Mouse (Mus musculus) hindbrain, embryonic 12.5 days (tissue): ENCODE data around the gene Akirin2. TPM values are rescaled to one million over a fixed set of nuclear protein-coding genes. Genes with fewer than 3 reads are reported as not detected.
"Not testable (repeated sequence)": the region's sequence is repeated elsewhere in the genome, so short reads cannot be mapped to it uniquely, and the experiment has no call there.

Experiments used
- ATAC-seq: fragments of 200-750 bp; cut with Nextera tagmentation; 2 replicates; pipeline ENCODE4 v1.8.0; 2017; ENCODE audit warnings: moderate TSS enrichment; ENCODE audit not compliant: low FRiP score
- H3K27ac ChIP-seq: fragments of 300-500 bp; sonication (generic); 2 replicates; pipeline ENCODE4 v1.5.1; 2016; ENCODE audit warnings: mild to moderate bottlenecking
- H3K27me3 ChIP-seq: fragments of 300-500 bp; sonication (generic); 2 replicates; pipeline ENCODE4 v1.6.1; 2016; ENCODE audit warnings: mild to moderate bottlenecking
- H3K36me3 ChIP-seq: fragments of 300-500 bp; sonication (generic); 2 replicates; pipeline ENCODE4 v1.6.1; 2016; ENCODE audit warnings: mild to moderate bottlenecking
- H3K4me1 ChIP-seq: fragments of 300-500 bp; sonication (generic); 2 replicates; pipeline ENCODE4 v1.6.1; 2016
- H3K4me2 ChIP-seq: fragments of 300-500 bp; sonication (generic); replicated peaks from 2 replicates; pipeline ENCODE4 v1.6.1; 2016; ENCODE audit warnings: mild to moderate bottlenecking
- H3K4me3 ChIP-seq: fragments of 300-500 bp; sonication (generic); 2 replicates; pipeline ENCODE4 v1.5.1; 2016; ENCODE audit warnings: mild to moderate bottlenecking
- H3K9ac ChIP-seq: fragments of 300-500 bp; sonication (generic); 2 replicates; pipeline ENCODE4 v1.6.1; 2016; ENCODE audit warnings: mild to moderate bottlenecking, moderate library complexity
- H3K9me3 ChIP-seq: fragments of 300-500 bp; sonication (generic); replicated peaks from 2 replicates; pipeline ENCODE4 v1.6.1; 2016; ENCODE audit warnings: mild to moderate bottlenecking
- WGBS: fragments of 180-500 bp; shearing (Covaris S2); methylation state at CpG from one replicate; pipeline ENCODE4 v1.1.7; 2016; 5-methylcytosine and 5-hydroxymethylcytosine counted together
- polyA plus RNA-seq: library from polyadenylated mRNA; unstranded; fragments of >200 nt; fragmentation: Nextera tagmentation; extraction: Ambion mirVana; gene quantifications from 2 replicates; pipeline ENCODE4 v1.2.1, GENCODE M21; 2016

Gene Akirin2
- polyA plus RNA-seq, 1 experiment from 2014 or later = 139 TPM

DNA sequence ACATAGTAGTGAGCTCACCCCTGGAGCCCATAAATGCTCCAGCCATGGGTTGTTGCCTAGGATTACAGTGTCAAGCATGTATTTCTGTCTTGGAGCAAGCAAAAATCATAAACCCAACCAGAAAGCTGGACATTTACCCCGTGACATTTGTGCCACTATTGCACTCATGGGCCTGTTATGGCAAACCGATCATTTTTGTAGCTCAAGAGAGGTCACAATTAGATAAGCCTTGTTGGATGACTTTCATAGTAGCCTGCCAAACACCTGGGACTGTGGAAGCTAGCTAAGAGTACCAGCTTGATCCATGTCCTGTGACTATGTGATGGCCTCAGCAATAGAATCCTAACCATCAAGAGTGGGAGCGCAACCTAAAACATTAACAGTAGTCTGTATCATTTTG lies 4.9 kb downstream of the Akirin2 start:
- Histone ChIP-seq H3K36me3 (no peaks in the 10 kb centered on the region), H3K9ac (no peak overlapping the region), H3K4me2 (no peak overlapping the region), H3K4me3 (no peak overlapping the region), H3K27ac (no peak overlapping the region), H3K4me1 (peaks cover 35% of the 10 kb centered on the region), H3K27me3 (no peaks in the 10 kb centered on the region), H3K9me3 (no peaks in the 10 kb centered on the region)
- no peak for ATAC-seq
- 97% methylated on average over 3 of the region's 3 CpGs for WGBS

DNA sequence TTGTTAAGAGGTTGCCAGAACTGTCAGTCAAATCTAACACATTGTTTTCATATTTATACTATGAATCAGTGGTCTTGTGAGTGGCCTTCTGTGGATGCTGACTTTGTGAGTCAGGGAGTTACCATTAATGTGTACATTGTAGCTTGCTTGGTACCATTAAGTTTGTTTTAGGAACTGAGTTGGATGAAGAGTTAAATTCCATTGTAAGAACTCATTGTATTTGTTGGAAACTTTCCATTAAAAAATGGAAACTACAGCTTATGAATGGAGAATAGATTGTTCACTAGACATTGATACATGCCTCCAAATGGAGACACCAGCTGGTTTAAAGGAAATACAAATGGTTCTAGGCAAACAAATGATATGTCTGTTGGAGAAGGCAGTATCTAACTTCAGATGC lies 5.4 kb downstream of the Akirin2 start:
- peaks cover 35% of the 10 kb centered on the region for H3K4me1 ChIP-seq

DNA sequence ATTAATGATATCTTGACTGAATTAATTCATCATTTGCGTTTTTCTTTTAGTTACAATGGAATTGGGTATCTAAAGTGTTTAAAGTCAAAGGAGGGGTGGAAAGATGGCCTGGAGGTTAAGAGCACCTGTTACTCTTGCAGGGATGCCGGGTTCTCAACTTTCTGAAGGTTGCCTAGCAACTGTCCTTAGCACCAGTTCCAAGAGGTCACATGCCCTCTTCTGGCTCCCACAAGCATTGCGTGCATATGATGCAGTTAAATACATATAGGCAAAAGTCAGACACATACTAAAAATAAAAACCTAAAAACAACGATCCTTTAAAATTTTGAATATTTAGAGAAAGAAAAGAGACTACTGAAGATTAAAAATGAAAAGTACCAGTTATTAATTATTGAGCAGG lies 10.2 kb downstream of the Akirin2 start:
- Histone ChIP-seq H3K4me3 (no peak overlapping the region), H3K36me3 (peaks cover 8% of the 10 kb centered on the region; the same call in 1 of the 2 replicates), H3K9ac (no peak overlapping the region), H3K4me1 (peaks cover 9% of the 10 kb centered on the region), H3K4me2 (no peak overlapping the region), H3K27ac (no peak overlapping the region), H3K9me3 (no peaks in the 10 kb centered on the region), H3K27me3 (no peaks in the 10 kb centered on the region)
- whole genome bisulfite sequencing = 56% methylated on average over 4 of the region's 4 CpGs
- ATAC-seq = no peak

More for the DNA sequence above, 5.4 kb downstream of the Akirin2 start:
- H3K9ac ChIP-seq = no peak overlapping the region
- no peaks in the 10 kb centered on the region for H3K9me3 ChIP-seq
- no peaks in the 10 kb centered on the region for H3K36me3 ChIP-seq
- ATAC-seq = no peak
- H3K27me3 ChIP-seq = no peaks in the 10 kb centered on the region
- H3K27ac ChIP-seq = no peak overlapping the region
- no peak overlapping the region for H3K4me2 ChIP-seq
- no peak overlapping the region for H3K4me3 ChIP-seq

DNA sequence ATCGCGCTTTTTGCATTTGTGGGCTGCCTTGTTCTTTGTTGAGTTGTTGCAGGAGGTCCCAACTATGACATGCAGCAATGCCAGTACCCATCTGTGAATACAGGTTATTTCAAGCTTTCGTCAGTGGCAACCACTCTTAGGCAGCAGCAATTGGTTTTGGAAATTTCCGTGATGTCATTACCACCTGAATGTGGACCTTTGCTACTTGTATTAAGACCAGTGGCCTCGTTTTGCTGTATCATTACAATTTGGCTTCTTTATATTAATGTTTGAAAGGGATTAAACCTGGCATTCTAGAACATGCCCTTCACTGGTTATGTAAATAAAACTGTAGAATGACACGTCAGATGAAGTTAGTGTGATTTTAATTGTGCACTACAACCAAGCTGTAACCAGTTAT lies 15.5 kb downstream of the Akirin2 start:
- no peak overlapping the region for H3K4me2 ChIP-seq
- no peaks in the 10 kb centered on the region for H3K4me1 ChIP-seq
- 93% methylated on average over 6 of the region's 6 CpGs for WGBS
- no peak overlapping the region for H3K4me3 ChIP-seq
- no peaks in the 10 kb centered on the region for H3K27me3 ChIP-seq
- H3K27ac ChIP-seq = no peak overlapping the region
- H3K9me3 ChIP-seq = no peaks in the 10 kb centered on the region
- ATAC-seq = no peak
- H3K9ac ChIP-seq = no peak overlapping the region
- peaks cover 46% of the 10 kb centered on the region for H3K36me3 ChIP-seq

- peaks cover 76% of the 10 kb centered on the region for H3K36me3 ChIP-seq
- no peak overlapping the region for H3K4me3 ChIP-seq
- no peak overlapping the region for H3K4me2 ChIP-seq
- H3K9ac ChIP-seq = no peak overlapping the region
- no peaks in the 10 kb centered on the region for H3K27me3 ChIP-seq
- H3K9me3 ChIP-seq = no peaks in the 10 kb centered on the region
- H3K27ac ChIP-seq = no peak overlapping the region
- no peak for ATAC-seq
- 83% methylated on average over 2 of the region's 2 CpGs for whole genome bisulfite sequencing
- H3K4me1 ChIP-seq = no peaks in the 10 kb centered on the region
Measured at GRCm38 (mm10) chr4:34572876-34573275, 22.1 kb downstream of the Akirin2 start.

DNA sequence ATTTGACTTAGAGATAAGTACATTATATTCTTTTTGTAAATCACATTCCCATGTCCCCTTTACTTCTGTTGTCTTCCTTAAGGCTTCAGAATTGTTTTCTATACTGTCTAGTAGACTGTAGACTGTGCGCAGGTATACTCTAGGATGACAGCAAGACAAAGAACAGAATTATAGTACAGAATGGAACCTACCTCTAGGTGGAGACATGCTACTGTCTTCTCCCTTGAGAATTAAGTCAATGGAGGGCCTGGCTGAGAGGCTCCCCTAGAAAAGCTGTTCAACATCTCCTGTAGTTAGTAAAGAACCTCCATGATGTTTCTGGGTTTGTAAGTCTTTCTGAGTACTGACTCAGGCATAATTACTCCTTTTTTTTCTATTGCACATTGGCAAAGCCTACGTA lies 26.3 kb downstream of the Akirin2 start:
- no peak for ATAC-seq
- Histone ChIP-seq H3K27me3 (no peaks in the 10 kb centered on the region), H3K27ac (no peak overlapping the region), H3K4me1 (no peaks in the 10 kb centered on the region), H3K36me3 (peaks cover 74% of the 10 kb centered on the region), H3K9me3 (no peaks in the 10 kb centered on the region), H3K4me2 (no peak overlapping the region), H3K9ac (no peak overlapping the region), H3K4me3 (no peak overlapping the region)
- 90% methylated on average over 2 of the region's 2 CpGs for WGBS

DNA sequence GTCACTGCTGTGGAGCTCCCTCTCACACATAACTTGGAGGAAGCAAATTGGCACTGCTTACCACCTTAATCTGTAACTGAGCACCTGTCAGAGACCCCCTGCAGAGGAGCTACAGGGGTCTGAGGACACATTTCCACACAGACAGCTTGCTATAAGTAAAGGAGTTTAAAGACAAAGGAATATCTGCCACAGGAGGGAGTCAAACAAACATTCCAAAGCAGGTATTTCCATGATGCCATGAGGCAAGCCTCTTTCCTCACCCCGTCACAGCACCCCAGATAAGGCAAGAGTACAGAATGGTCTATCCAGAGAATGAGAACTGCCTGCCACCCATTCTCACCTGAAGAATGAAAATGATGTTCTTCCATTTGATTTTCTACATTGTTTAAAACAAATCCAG lies 28.5 kb downstream of the Akirin2 start:
- Histone ChIP-seq H3K36me3 (peaks cover 77% of the 10 kb centered on the region), H3K9me3 (no peaks in the 10 kb centered on the region)
- 82% methylated on average over 1 of the region's 1 CpGs for WGBS

GRCm38 (mm10) chr4:34581489-34581888 lies 30.8 kb downstream of the Akirin2 start:
- peaks cover 67% of the 10 kb centered on the region for H3K36me3 ChIP-seq
- 83% methylated on average over 1 of the region's 1 CpGs for WGBS

More for the DNA sequence above, 28.5 kb downstream of the Akirin2 start:
- H3K4me2 ChIP-seq = no peak overlapping the region
- no peaks in the 10 kb centered on the region for H3K4me1 ChIP-seq
- H3K4me3 ChIP-seq = no peak overlapping the region
- H3K27ac ChIP-seq = no peak overlapping the region
- ATAC-seq = no peak
- H3K27me3 ChIP-seq = no peaks in the 10 kb centered on the region
- no peak overlapping the region for H3K9ac ChIP-seq

GRCm38 (mm10) chr4:34581990-34582389 lies 31.3 kb downstream of the Akirin2 start:
- H3K4me3 ChIP-seq = no peak overlapping the region
- ATAC-seq = no peak
- H3K9ac ChIP-seq = no peak overlapping the region
- H3K27ac ChIP-seq = no peak overlapping the region
- peaks cover 62% of the 10 kb centered on the region for H3K36me3 ChIP-seq
- no peaks in the 10 kb centered on the region for H3K27me3 ChIP-seq
- H3K4me1 ChIP-seq = no peaks in the 10 kb centered on the region
- WGBS = 57% methylated on average over 7 of the region's 7 CpGs
- H3K9me3 ChIP-seq = no peaks in the 10 kb centered on the region
- H3K4me2 ChIP-seq = no peak overlapping the region

More at GRCm38 (mm10) chr4:34581489-34581888, 30.8 kb downstream of the Akirin2 start:
- not testable (repeated sequence) for H3K4me1 ChIP-seq, ATAC-seq, H3K4me3 ChIP-seq, H3K4me2 ChIP-seq, H3K27ac ChIP-seq, H3K27me3 ChIP-seq, H3K9ac ChIP-seq, H3K9me3 ChIP-seq

DNA sequence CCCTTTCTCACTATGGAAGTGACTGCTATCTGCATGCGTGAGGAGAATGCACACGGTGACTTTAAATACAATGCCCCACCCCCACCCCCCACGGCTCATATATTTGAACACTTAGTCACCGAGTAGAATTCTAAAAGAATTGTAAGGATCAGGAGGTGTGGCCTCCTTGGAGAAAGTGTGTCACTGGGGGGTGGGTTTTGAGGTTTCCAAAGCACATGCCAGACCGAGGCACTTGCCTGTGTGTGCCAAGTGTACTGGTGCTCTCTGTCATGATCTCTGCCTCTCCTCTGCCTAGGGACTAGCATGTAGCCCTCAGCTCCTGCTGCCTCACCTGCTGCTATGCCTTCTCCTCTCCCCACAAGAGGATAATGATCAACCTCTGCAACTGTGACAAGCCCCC lies 31.7 kb downstream of the Akirin2 start:
- Histone ChIP-seq H3K9me3 (no peaks in the 10 kb centered on the region), H3K4me2 (no peak overlapping the region), H3K9ac (no peak overlapping the region), H3K36me3 (peaks cover 60% of the 10 kb centered on the region), H3K27ac (no peak overlapping the region), H3K27me3 (no peaks in the 10 kb centered on the region), H3K4me3 (no peak overlapping the region), H3K4me1 (no peaks in the 10 kb centered on the region)
- 64% methylated on average over 5 of the region's 5 CpGs for WGBS
- ATAC-seq = no peak

- ATAC-seq = no peak
- WGBS = 92% methylated on average over 3 of the region's 3 CpGs
- no peaks in the 10 kb centered on the region for H3K9me3 ChIP-seq
- H3K36me3 ChIP-seq = peaks cover 54% of the 10 kb centered on the region
- H3K27ac ChIP-seq = no peak overlapping the region
- H3K4me3 ChIP-seq = no peak overlapping the region
- no peak overlapping the region for H3K4me2 ChIP-seq
- no peaks in the 10 kb centered on the region for H3K4me1 ChIP-seq
- H3K9ac ChIP-seq = no peak overlapping the region
- no peaks in the 10 kb centered on the region for H3K27me3 ChIP-seq
Measured at GRCm38 (mm10) chr4:34583427-34583826, 32.7 kb downstream of the Akirin2 start.

GRCm38 (mm10) chr4:34584871-34585607 lies 34.3 kb downstream of the Akirin2 start:
- WGBS = 87% methylated on average over 7 of the region's 7 CpGs

DNA sequence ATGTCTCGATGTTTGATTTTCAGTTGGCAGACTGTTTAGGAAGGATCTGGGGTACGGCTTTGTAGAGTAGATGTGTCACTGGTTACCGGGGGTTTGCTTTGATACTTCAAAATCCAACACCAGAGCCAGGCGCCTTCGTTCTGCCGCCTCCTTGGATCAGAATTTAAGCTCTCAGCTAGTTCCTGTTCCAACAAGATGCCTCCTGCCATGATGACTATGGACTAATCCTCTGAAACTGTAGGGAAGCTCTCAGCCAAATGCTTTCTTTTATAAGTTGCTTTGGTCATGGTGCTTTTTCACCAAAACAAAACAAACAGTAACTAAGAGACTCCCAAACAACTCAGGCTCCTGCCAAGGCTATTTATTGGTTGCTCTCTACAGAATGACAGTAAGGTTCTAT lies 52.4 kb downstream of the Akirin2 start:
- WGBS = 97% methylated on average over 6 of the region's 6 CpGs
- Histone ChIP-seq H3K36me3 (peaks cover 53% of the 10 kb centered on the region), H3K27ac (no peak overlapping the region), H3K27me3 (no peaks in the 10 kb centered on the region), H3K4me3 (no peak overlapping the region), H3K4me1 (no peaks in the 10 kb centered on the region), H3K4me2 (no peak overlapping the region), H3K9ac (no peak overlapping the region), H3K9me3 (no peaks in the 10 kb centered on the region)
- ATAC-seq = no peak

More at GRCm38 (mm10) chr4:34584871-34585607, 34.3 kb downstream of the Akirin2 start:
- H3K27ac ChIP-seq = no peak overlapping the region
- H3K27me3 ChIP-seq = no peaks in the 10 kb centered on the region
- peaks cover 42% of the 10 kb centered on the region for H3K36me3 ChIP-seq
- H3K4me2 ChIP-seq = no peak overlapping the region
- no peaks in the 10 kb centered on the region for H3K4me1 ChIP-seq
- H3K9ac ChIP-seq = no peak overlapping the region
- H3K4me3 ChIP-seq = no peak overlapping the region
- H3K9me3 ChIP-seq = no peaks in the 10 kb centered on the region
- ATAC-seq = no peak
